Mouse (Mus musculus) intestine, embryonic 16.5 days (tissue): ENCODE results near the gene Clec4a1. TPM values are rescaled to one million over a fixed set of nuclear protein-coding genes. Genes with fewer than 3 reads are reported as not detected.

Experiments used
- ATAC-seq: fragments of 200-750 bp; cut with Nextera tagmentation; 2 replicates; pipeline ENCODE4 v1.8.0; 2017; ENCODE audit warnings: moderate TSS enrichment, moderate library complexity
- H3K27ac ChIP-seq: fragments of 300-500 bp; sonication (generic); 2 replicates; pipeline ENCODE4 v1.5.1; 2014; ENCODE audit warnings: mild to moderate bottlenecking, low read length
- H3K27me3 ChIP-seq: fragments of 300-500 bp; sonication (generic); replicated peaks from 2 replicates; pipeline ENCODE4 v1.6.1; 2014; ENCODE audit warnings: low read length, control low read depth, mixed read lengths; ENCODE audit not compliant: control insufficient read depth, insufficient read depth
- H3K36me3 ChIP-seq: fragments of 300-500 bp; sonication (generic); 2 replicates; pipeline ENCODE4 v1.6.1; 2014; ENCODE audit warnings: low read length, control low read depth; ENCODE audit not compliant: control insufficient read depth, insufficient read depth
- H3K4me1 ChIP-seq: fragments of 300-500 bp; sonication (generic); 2 replicates; pipeline ENCODE4 v1.6.1; 2014; ENCODE audit warnings: low read length, control low read depth, mixed read lengths; ENCODE audit not compliant: control insufficient read depth, insufficient read depth
- H3K4me2 ChIP-seq: fragments of 300-500 bp; sonication (generic); 2 replicates; pipeline ENCODE4 v1.6.1; 2014; ENCODE audit warnings: low read depth, low read length, control low read depth
- H3K4me3 ChIP-seq: fragments of 300-500 bp; sonication (generic); 2 replicates; pipeline ENCODE4 v1.5.1; 2014; ENCODE audit warnings: mild to moderate bottlenecking, low read length
- H3K9ac ChIP-seq: fragments of 300-500 bp; sonication (generic); 2 replicates; pipeline ENCODE4 v1.6.1; 2014; ENCODE audit warnings: low read depth, low read length
- H3K9me3 ChIP-seq: fragments of 300-500 bp; sonication (generic); 2 replicates; pipeline ENCODE4 v1.6.1; 2016; ENCODE audit warnings: low read length, control low read depth; ENCODE audit not compliant: control insufficient read depth
- WGBS: fragments of 180-500 bp; shearing (Covaris S2); extraction: QIAGEN DNeasy Blood & Tissue Kit; methylation state at CpG from one replicate; pipeline ENCODE4 v1.1.7; 2014; 5-methylcytosine and 5-hydroxymethylcytosine counted together
- polyA plus RNA-seq: library from polyadenylated mRNA; unstranded; fragments of >200 nt; fragmentation: Nextera tagmentation; extraction: Ambion mirVana; gene quantifications from 2 replicates; pipeline ENCODE4 v1.2.1, GENCODE M21; 2015

Gene Clec4a1
- polyA plus RNA-seq, 1 experiment from 2014 or later = 3.6 TPM

GRCm38 (mm10) chr6:122889599-122889998, 32.0 kb upstream of the Clec4a1 start:
- Histone ChIP-seq H3K9me3 (no peaks in the 10 kb centered on the region), H3K4me2 (no peak overlapping the region), H3K27me3 (no peaks in the 10 kb centered on the region), H3K27ac (no peak overlapping the region), H3K36me3 (peaks cover 21% of the 10 kb centered on the region), H3K4me1 (no peaks in the 10 kb centered on the region), H3K4me3 (no peak overlapping the region), H3K9ac (no peak overlapping the region)
- no peak for ATAC-seq
- 91% methylated on average over 2 of the region's 2 CpGs for WGBS

- Histone ChIP-seq H3K27ac (no peak overlapping the region), H3K9ac (no peak overlapping the region), H3K4me2 (no peak overlapping the region), H3K36me3 (peaks cover 9% of the 10 kb centered on the region; the same call in 1 of the 2 replicates), H3K9me3 (no peaks in the 10 kb centered on the region), H3K4me3 (no peak overlapping the region), H3K27me3 (no peaks in the 10 kb centered on the region), H3K4me1 (no peaks in the 10 kb centered on the region)
- 14% methylated on average over 2 of the region's 2 CpGs for WGBS
- no peak for ATAC-seq
Measured at GRCm38 (mm10) chr6:122892442-122893049, 29.1 kb upstream of the Clec4a1 start.

- no peaks in the 10 kb centered on the region for H3K27me3 ChIP-seq
- H3K27ac ChIP-seq = no peak overlapping the region
- H3K4me3 ChIP-seq = no peak overlapping the region
- no peaks in the 10 kb centered on the region for H3K4me1 ChIP-seq
- H3K9ac ChIP-seq = no peak overlapping the region
- no peaks in the 10 kb centered on the region for H3K9me3 ChIP-seq
- no peak for ATAC-seq
- H3K36me3 ChIP-seq = no peaks in the 10 kb centered on the region
- WGBS = 29% methylated on average over 4 of the region's 4 CpGs
- H3K4me2 ChIP-seq = no peak overlapping the region
Measured at GRCm38 (mm10) chr6:122919922-122920321, 1.7 kb upstream of the Clec4a1 start.

- H3K4me1 ChIP-seq = no peaks in the 10 kb centered on the region
- H3K4me3 ChIP-seq = no peak overlapping the region
- no peak overlapping the region for H3K4me2 ChIP-seq
- H3K27ac ChIP-seq = no peak overlapping the region
- H3K27me3 ChIP-seq = no peaks in the 10 kb centered on the region
- no peaks in the 10 kb centered on the region for H3K9me3 ChIP-seq
- WGBS = 84% methylated on average over 3 of the region's 3 CpGs
- no peak overlapping the region for H3K9ac ChIP-seq
- no peaks in the 10 kb centered on the region for H3K36me3 ChIP-seq
- ATAC-seq = no peak
Measured at GRCm38 (mm10) chr6:122934845-122935244, 13.2 kb downstream of the Clec4a1 start.

- ATAC-seq = no peak
- WGBS = 80% methylated on average over 5 of the region's 5 CpGs
- no peaks in the 10 kb centered on the region for H3K36me3 ChIP-seq
Measured at GRCm38 (mm10) chr6:122939618-122940017, 18.0 kb downstream of the Clec4a1 start.

GRCm38 (mm10) chr6:122946760-122947159, 25.1 kb downstream of the Clec4a1 start:
- Histone ChIP-seq H3K4me3 (no peak overlapping the region), H3K4me1 (no peaks in the 10 kb centered on the region), H3K27me3 (no peaks in the 10 kb centered on the region), H3K27ac (no peak overlapping the region), H3K9ac (no peak overlapping the region), H3K9me3 (no peaks in the 10 kb centered on the region), H3K36me3 (no peaks in the 10 kb centered on the region), H3K4me2 (no peak overlapping the region)
- no peak for ATAC-seq
- 78% methylated on average over 2 of the region's 2 CpGs for WGBS

More at GRCm38 (mm10) chr6:122939618-122940017, 18.0 kb downstream of the Clec4a1 start:
- Histone ChIP-seq H3K27ac (no peak overlapping the region), H3K4me2 (no peak overlapping the region), H3K4me3 (no peak overlapping the region), H3K4me1 (no peaks in the 10 kb centered on the region), H3K9ac (no peak overlapping the region), H3K27me3 (no peaks in the 10 kb centered on the region), H3K9me3 (no peaks in the 10 kb centered on the region)

GRCm38 (mm10) chr6:122952401-122952800, 30.8 kb downstream of the Clec4a1 start, which contains the start of gene Clec4a3:
TSS of gene Clec4a3 (plus strand) at chr6:122952515.
- Histone ChIP-seq H3K4me3 (no peak within 1 kb of the TSS), H3K4me1 (no peaks in the 10 kb centered on the region), H3K27me3 (no peaks in the 10 kb centered on the region), H3K9me3 (no peaks in the 10 kb centered on the region), H3K36me3 (no peaks in the 10 kb centered on the region), H3K4me2 (no peak within 1 kb of the TSS), H3K9ac (no peak within 1 kb of the TSS), H3K27ac (no peak within 1 kb of the TSS)
- 79% methylated on average over 8 of the region's 8 CpGs for WGBS
- no peak for ATAC-seq

- no peaks in the 10 kb centered on the region for H3K36me3 ChIP-seq
- no peak overlapping the region for H3K4me3 ChIP-seq
- WGBS = 73% methylated on average over 2 of the region's 2 CpGs
- no peak for ATAC-seq
- H3K27me3 ChIP-seq = no peaks in the 10 kb centered on the region
- H3K4me2 ChIP-seq = no peak overlapping the region
- no peak overlapping the region for H3K9ac ChIP-seq
- no peaks in the 10 kb centered on the region for H3K4me1 ChIP-seq
- H3K27ac ChIP-seq = no peak overlapping the region
- no peaks in the 10 kb centered on the region for H3K9me3 ChIP-seq
Measured at GRCm38 (mm10) chr6:122964562-122964961, 42.9 kb downstream of the Clec4a1 start.

- Histone ChIP-seq H3K4me3 (no peak overlapping the region), H3K4me2 (no peak overlapping the region), H3K9ac (no peak overlapping the region), H3K27me3 (no peaks in the 10 kb centered on the region), H3K9me3 (no peaks in the 10 kb centered on the region), H3K27ac (no peak overlapping the region), H3K36me3 (no peaks in the 10 kb centered on the region), H3K4me1 (no peaks in the 10 kb centered on the region)
- WGBS = 84% methylated on average over 2 of the region's 2 CpGs
- no peak for ATAC-seq
Measured at GRCm38 (mm10) chr6:122969048-122969447, 47.4 kb downstream of the Clec4a1 start.
